Mouse (Mus musculus): ENCODE data around the gene Gm13271. TPM values are rescaled to one million over a fixed set of nuclear protein-coding genes. Genes with fewer than 3 reads are reported as not detected.
"Not testable (repeated sequence)": the region's sequence is repeated elsewhere in the genome, so short reads cannot be mapped to it uniquely, and the experiment has no call there.

Gm13271 gene
- polyA plus RNA-seq, 1 experiment from 2014 or later = not detected

DNA sequence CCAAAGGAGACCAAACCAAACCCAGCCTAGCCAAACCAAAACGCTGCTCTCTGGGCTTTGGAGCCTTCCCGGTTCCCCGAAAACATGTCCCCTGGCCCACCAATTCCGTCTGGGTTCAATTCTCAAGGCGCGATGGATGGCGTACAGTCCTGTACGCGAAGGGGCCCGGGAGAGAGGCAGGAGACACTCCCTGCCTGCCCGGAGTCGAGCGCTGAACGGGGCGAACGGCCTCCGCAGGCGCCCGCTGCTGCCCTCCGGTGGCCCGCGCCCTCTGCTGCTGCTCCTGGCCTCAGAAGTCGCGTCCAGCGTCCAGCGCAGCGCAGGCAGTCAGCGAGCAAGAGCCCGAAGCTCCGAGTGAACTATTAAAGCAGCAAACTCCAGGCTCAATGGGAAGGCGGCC lies 27.7 kb downstream of the Gm13271 start:
- not testable (repeated sequence) for H3K36me3 ChIP-seq (ENCODE audit: insufficient read depth, low read length); H3K4me3 ChIP-seq (ENCODE audit: low read depth, low read length); H3K4me1 ChIP-seq (ENCODE audit: insufficient read depth, low read depth, low read length); H3K9me3 ChIP-seq (ENCODE audit: low read length); H3K27ac ChIP-seq (ENCODE audit: low read length); H3K9ac ChIP-seq (replicated peaks; ENCODE audit: low read depth); DNase-seq (ENCODE audit: low spot score); ATAC-seq; H3K27me3 ChIP-seq (replicated peaks; ENCODE audit: insufficient read depth, low read length)
- peak; percentile 26; the same call in 1 of the 2 replicates for TF ChIP-seq CTCF (IDR thresholded peaks at IDR 0.05)
- 0 out of 2 replicates have a peak overlapping the region, but pooled peaks have one; percentile 28 for H3K4me2 ChIP-seq (replicated peaks; ENCODE audit: low read depth, low read length)
- WGBS = 2% methylated on average over 10 of the region's 31 CpGs

DNA sequence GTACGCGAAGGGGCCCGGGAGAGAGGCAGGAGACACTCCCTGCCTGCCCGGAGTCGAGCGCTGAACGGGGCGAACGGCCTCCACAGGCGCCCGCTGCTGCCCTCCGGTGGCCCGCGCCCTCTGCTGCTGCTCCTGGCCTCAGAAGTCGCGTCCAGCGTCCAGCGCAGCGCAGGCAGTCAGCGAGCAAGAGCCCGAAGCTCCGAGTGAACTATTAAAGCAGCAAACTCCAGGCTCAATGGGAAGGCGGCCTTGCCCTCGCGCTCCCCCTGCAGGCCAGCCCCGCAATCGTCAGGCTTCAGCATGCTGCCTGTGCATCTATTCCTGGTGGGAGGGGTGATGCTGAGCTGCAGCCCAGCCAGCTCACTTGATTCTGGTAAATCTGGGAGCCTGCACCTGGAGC lies 30.7 kb downstream of the Gm13271 start, which contains the start of gene Gm13276:
Gm13276 (plus strand) TSS at position 301 of the 400 bp plus-strand sequence.
- H3K27ac ChIP-seq (ENCODE audit: low read length); DNase-seq (ENCODE audit: low spot score); H3K9ac ChIP-seq (replicated peaks; ENCODE audit: low read depth); H3K4me1 ChIP-seq (ENCODE audit: insufficient read depth, low read depth, low read length); ATAC-seq; H3K9me3 ChIP-seq (ENCODE audit: low read length); H3K36me3 ChIP-seq (ENCODE audit: insufficient read depth, low read length); H3K4me3 ChIP-seq (ENCODE audit: low read depth, low read length); H3K27me3 ChIP-seq (replicated peaks; ENCODE audit: insufficient read depth, low read length); H3K4me2 ChIP-seq (replicated peaks; ENCODE audit: low read depth, low read length): not testable (repeated sequence)
- WGBS = no CpG with 5 or more reads among the region's 27 CpGs

DNA sequence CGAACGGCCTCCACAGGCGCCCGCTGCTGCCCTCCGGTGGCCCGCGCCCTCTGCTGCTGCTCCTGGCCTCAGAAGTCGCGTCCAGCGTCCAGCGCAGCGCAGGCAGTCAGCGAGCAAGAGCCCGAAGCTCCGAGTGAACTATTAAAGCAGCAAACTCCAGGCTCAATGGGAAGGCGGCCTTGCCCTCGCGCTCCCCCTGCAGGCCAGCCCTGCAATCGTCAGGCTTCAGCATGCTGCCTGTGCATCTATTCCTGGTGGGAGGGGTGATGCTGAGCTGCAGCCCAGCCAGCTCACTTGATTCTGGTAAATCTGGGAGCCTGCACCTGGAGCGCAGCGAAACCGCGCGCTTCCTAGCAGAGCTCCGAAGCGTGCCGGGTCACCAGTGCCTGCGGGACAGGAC lies 33.7 kb downstream of the Gm13271 start, which contains the start of gene Gm13277:
Gm13277 (plus strand) TSS at position 231 of the 400 bp plus-strand sequence.
- DNase-seq (ENCODE audit: low spot score); ATAC-seq; H3K4me3 ChIP-seq (ENCODE audit: low read depth, low read length); H3K36me3 ChIP-seq (ENCODE audit: insufficient read depth, low read length); H3K27me3 ChIP-seq (replicated peaks; ENCODE audit: insufficient read depth, low read length); H3K4me1 ChIP-seq (ENCODE audit: insufficient read depth, low read depth, low read length); H3K4me2 ChIP-seq (replicated peaks; ENCODE audit: low read depth, low read length); H3K27ac ChIP-seq (ENCODE audit: low read length); H3K9me3 ChIP-seq (ENCODE audit: low read length); H3K9ac ChIP-seq (replicated peaks; ENCODE audit: low read depth): not testable (repeated sequence)
- no CpG with 5 or more reads among the region's 28 CpGs for WGBS
- TF ChIP-seq CTCF (IDR thresholded peaks at IDR 0.05) = peak; percentile 60

DNA sequence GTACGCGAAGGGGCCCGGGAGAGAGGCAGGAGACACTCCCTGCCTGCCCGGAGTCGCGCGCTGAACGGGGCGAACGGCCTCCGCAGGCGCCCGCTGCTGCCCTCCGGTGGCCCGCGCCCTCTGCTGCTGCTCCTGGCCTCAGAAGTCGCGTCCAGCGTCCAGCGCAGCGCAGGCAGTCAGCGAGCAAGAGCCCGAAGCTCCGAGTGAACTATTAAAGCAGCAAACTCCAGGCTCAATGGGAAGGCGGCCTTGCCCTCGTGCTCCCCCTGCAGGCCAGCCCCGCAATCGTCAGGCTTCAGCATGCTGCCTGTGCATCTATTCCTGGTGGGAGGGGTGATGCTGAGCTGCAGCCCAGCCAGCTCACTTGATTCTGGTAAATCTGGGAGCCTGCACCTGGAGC lies 36.6 kb downstream of the Gm13271 start, which contains the start of gene Gm13278:
Gm13278 (plus strand) TSS at position 301 of the 400 bp plus-strand sequence.
- H3K27ac ChIP-seq (ENCODE audit: low read length); H3K36me3 ChIP-seq (ENCODE audit: insufficient read depth, low read length); H3K4me3 ChIP-seq (ENCODE audit: low read depth, low read length); H3K9me3 ChIP-seq (ENCODE audit: low read length); H3K9ac ChIP-seq (replicated peaks; ENCODE audit: low read depth); H3K27me3 ChIP-seq (replicated peaks; ENCODE audit: insufficient read depth, low read length); H3K4me2 ChIP-seq (replicated peaks; ENCODE audit: low read depth, low read length); DNase-seq (ENCODE audit: low spot score); ATAC-seq; H3K4me1 ChIP-seq (ENCODE audit: insufficient read depth, low read depth, low read length): not testable (repeated sequence)
- WGBS = no CpG with 5 or more reads among the region's 28 CpGs

DNA sequence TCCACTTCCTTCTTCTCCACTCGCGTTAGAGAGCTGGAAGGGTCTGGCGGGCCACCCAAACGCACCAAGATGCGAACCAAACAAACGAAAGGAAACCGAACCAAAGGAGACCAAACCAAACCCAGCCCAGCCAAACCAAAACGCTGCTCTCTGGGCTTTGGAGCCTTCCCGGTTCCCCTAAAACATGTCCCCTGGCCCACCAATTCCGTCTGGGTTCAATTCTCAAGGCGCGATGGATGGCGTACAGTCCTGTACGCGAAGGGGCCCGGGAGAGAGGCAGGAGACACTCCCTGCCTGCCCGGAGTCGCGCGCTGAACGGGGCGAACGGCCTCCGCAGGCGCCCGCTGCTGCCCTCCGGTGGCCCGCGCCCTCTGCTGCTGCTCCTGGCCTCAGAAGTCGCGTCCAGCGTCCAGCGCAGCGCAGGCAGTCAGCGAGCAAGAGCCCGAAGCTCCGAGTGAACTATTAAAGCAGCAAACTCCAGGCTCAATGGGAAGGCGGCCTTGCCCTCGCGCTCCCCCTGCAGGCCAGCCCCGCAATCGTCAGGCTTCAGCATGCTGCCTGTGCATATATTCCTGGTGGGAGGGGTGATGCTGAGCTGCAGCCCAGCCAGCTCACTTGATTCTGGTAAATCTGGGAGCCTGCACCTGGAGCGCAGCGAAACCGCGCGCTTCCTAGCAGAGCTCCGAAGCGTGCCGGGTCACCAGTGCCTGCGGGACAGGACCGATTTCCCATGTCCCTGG lies 39.4 kb downstream of the Gm13271 start, which contains the start of gene Gm13275:
Gm13275 (plus strand) TSS at position 552 of the 740 bp plus-strand sequence.
- H3K27me3 ChIP-seq (replicated peaks; ENCODE audit: insufficient read depth, low read length); H3K36me3 ChIP-seq (ENCODE audit: insufficient read depth, low read length); H3K9me3 ChIP-seq (ENCODE audit: low read length); ATAC-seq; H3K9ac ChIP-seq (replicated peaks; ENCODE audit: low read depth); DNase-seq (ENCODE audit: low spot score); H3K4me2 ChIP-seq (replicated peaks; ENCODE audit: low read depth, low read length); H3K4me1 ChIP-seq (ENCODE audit: insufficient read depth, low read depth, low read length); H3K27ac ChIP-seq (ENCODE audit: low read length); H3K4me3 ChIP-seq (ENCODE audit: low read depth, low read length): not testable (repeated sequence)
- TF ChIP-seq CTCF (IDR thresholded peaks at IDR 0.05) = peak; percentile 49
- 0% methylated on average over 6 of the region's 52 CpGs for WGBS

DNA sequence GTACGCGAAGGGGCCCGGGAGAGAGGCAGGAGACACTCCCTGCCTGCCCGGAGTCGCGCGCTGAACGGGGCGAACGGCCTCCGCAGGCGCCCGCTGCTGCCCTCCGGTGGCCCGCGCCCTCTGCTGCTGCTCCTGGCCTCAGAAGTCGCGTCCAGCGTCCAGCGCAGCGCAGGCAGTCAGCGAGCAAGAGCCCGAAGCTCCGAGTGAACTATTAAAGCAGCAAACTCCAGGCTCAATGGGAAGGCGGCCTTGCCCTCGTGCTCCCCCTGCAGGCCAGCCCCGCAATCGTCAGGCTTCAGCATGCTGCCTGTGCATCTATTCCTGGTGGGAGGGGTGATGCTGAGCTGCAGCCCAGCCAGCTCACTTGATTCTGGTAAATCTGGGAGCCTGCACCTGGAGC lies 42.4 kb downstream of the Gm13271 start, which contains the start of gene Gm13279:
Gm13279 (plus strand) TSS at position 301 of the 400 bp plus-strand sequence.
- H3K27me3 ChIP-seq (replicated peaks; ENCODE audit: insufficient read depth, low read length); ATAC-seq; H3K4me2 ChIP-seq (replicated peaks; ENCODE audit: low read depth, low read length); H3K4me1 ChIP-seq (ENCODE audit: insufficient read depth, low read depth, low read length); H3K4me3 ChIP-seq (ENCODE audit: low read depth, low read length); H3K27ac ChIP-seq (ENCODE audit: low read length); DNase-seq (ENCODE audit: low spot score); H3K36me3 ChIP-seq (ENCODE audit: insufficient read depth, low read length); H3K9ac ChIP-seq (replicated peaks; ENCODE audit: low read depth); H3K9me3 ChIP-seq (ENCODE audit: low read length): not testable (repeated sequence)
- WGBS = no CpG with 5 or more reads among the region's 28 CpGs

DNA sequence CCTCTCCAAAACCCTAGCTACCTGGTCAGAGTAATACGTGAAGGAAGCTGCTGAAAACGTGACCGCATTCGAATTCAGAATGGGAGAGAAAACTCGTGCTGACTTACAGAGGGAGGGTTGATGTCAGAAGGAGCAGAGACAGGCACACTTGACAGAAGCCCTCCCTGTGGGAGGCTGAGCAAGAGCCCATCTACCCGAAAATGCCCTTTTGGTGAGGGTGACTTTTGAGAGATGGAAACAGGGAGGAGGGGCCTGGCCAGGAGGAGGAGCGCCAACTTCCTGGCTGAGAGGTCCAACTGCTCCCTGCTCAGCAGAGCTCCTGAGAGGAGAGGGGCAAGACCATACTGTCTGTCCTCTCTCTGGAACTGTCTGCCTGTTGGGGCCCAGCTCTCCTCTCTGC lies 44.7 kb downstream of the Gm13271 start, which contains the start of gene Gm13285:
Gm13285 (plus strand) TSS at position 301 of the 400 bp plus-strand sequence.
- WGBS = 14% methylated on average over 1 of the region's 7 CpGs

DNA sequence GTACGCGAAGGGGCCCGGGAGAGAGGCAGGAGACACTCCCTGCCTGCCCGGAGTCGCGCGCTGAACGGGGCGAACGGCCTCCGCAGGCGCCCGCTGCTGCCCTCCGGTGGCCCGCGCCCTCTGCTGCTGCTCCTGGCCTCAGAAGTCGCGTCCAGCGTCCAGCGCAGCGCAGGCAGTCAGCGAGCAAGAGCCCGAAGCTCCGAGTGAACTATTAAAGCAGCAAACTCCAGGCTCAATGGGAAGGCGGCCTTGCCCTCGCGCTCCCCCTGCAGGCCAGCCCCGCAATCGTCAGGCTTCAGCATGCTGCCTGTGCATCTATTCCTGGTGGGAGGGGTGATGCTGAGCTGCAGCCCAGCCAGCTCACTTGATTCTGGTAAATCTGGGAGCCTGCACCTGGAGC lies 48.3 kb downstream of the Gm13271 start, which contains the start of gene Gm13287:
Gm13287 (plus strand) TSS at position 301 of the 400 bp plus-strand sequence.
- WGBS = no CpG with 5 or more reads among the region's 29 CpGs
- H3K4me3 ChIP-seq (ENCODE audit: low read depth, low read length); H3K4me2 ChIP-seq (replicated peaks; ENCODE audit: low read depth, low read length): not testable (repeated sequence)

More for the DNA sequence above, 44.7 kb downstream of the Gm13271 start, which contains the start of gene Gm13285:
- not testable (repeated sequence) for H3K4me1 ChIP-seq (ENCODE audit: insufficient read depth, low read depth, low read length); H3K4me2 ChIP-seq (replicated peaks; ENCODE audit: low read depth, low read length); H3K27ac ChIP-seq (ENCODE audit: low read length); H3K36me3 ChIP-seq (ENCODE audit: insufficient read depth, low read length); H3K4me3 ChIP-seq (ENCODE audit: low read depth, low read length); ATAC-seq; H3K27me3 ChIP-seq (replicated peaks; ENCODE audit: insufficient read depth, low read length); H3K9me3 ChIP-seq (ENCODE audit: low read length); DNase-seq (ENCODE audit: low spot score); H3K9ac ChIP-seq (replicated peaks; ENCODE audit: low read depth)

More for the DNA sequence above, 48.3 kb downstream of the Gm13271 start, which contains the start of gene Gm13287:
- not testable (repeated sequence) for DNase-seq (ENCODE audit: low spot score); H3K4me1 ChIP-seq (ENCODE audit: insufficient read depth, low read depth, low read length); H3K9me3 ChIP-seq (ENCODE audit: low read length); H3K27ac ChIP-seq (ENCODE audit: low read length); ATAC-seq; H3K27me3 ChIP-seq (replicated peaks; ENCODE audit: insufficient read depth, low read length); H3K9ac ChIP-seq (replicated peaks; ENCODE audit: low read depth); H3K36me3 ChIP-seq (ENCODE audit: insufficient read depth, low read length)

Data from lung, postnatal 0 days (tissue).